Mouse (Mus musculus) fibroblast of lung, adult 2 months (primary cell): ENCODE results near the gene C1qbp.
A peak's percentile ranks its signal among the peaks of the same experiment; 100 is the strongest.

Source experiments
- DNase-seq: peaks from one replicate; pipeline ENCODE4 v3.0.0-alpha.2; 2011; ENCODE audit warnings: low read depth

The C1qbp gene

DNA sequence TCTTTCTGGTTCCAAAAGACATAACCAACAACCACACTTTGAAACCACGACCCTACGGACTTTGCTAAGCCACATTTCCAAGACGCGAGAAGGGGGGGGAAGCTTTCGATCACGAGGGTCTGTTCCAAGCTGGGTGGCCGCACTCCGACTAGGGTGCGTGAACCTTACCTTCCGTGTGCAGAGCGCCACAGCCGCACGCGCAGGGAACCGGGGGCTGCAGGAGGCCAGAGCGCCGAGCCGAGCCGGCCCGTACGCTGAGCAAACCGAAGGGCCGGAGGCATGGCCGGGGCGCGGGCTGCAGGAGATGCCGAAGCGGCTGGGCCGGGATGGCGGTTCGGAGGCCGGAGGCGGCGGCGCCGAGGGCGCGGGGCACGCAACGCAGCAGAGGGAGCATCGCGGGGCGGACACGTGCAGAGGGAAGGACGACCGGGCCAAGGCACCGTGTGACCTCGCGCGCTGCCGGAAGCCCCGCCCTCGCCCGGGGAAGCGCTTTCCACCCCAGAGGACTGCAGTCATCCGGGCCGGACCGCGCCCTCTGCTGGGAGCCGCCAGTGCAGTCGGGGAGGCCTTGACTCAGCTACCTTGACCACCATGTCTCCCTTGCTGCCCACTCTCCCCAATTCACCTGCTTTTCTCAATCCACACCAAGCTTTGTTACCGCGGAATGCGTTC, at the start of gene C1qbp:
TSS of gene C1qbp (minus strand) at position 470 of the 672 bp plus-strand sequence.
- DNase-seq: peak; percentile 63

- no peak for DNase-seq
Measured at GRCm38 (mm10) chr11:71032070-71032469, 49.2 kb upstream of the C1qbp start.

DNA sequence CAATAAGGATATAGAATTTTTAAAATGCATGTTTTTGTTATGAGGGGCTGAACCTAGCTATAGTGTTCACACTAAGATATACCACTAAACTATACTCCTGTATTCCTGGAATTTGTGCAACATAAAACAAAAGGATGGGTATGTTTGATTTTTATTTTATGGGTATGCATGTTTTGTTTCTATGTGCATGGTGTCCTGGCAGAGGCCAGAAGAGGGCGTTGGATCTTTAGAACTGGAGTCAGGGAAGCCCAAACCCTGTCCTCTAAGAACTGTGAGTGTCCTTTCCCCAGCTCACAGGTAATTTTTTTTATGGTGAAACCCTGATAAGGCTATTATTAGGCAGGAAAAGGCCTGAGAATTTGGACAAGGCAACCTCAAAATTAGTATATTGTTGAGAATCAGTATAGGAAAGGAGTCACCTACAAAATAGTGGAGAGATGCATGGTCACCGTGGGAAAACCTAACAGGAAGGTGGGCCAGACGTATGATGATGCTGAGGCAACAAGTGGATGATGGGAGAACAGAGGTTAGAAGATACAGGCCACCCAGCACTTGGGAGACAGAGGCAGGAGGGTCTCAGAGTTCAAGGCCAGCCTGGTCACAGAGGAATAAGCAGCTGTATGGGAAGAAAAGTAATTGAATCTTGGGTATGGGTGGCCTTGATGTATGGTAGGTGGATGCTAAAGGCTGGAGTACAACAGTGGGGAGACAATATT, 46.7 kb upstream of the C1qbp start:
- no peak for DNase-seq

DNA sequence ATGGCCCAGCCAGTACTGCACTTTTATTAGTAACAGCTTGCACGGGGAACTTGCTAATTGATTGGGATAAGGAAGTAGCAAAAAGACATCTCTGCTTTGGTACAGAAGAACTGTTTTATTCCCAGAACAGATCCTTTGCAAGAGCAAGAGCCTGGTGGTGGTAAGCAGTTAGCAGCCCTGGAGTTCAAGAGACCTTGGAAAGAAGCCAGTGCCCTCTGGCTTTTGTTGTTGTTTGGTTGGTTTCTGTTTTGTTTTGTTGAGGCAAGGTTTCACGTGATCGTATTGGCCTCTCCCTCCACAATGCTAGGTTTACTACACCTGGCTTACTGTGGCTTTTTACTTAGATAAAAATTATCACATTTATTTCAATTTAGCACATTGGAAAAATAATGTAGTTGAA, 45.5 kb upstream of the C1qbp start:
- DNase-seq: no peak

DNA sequence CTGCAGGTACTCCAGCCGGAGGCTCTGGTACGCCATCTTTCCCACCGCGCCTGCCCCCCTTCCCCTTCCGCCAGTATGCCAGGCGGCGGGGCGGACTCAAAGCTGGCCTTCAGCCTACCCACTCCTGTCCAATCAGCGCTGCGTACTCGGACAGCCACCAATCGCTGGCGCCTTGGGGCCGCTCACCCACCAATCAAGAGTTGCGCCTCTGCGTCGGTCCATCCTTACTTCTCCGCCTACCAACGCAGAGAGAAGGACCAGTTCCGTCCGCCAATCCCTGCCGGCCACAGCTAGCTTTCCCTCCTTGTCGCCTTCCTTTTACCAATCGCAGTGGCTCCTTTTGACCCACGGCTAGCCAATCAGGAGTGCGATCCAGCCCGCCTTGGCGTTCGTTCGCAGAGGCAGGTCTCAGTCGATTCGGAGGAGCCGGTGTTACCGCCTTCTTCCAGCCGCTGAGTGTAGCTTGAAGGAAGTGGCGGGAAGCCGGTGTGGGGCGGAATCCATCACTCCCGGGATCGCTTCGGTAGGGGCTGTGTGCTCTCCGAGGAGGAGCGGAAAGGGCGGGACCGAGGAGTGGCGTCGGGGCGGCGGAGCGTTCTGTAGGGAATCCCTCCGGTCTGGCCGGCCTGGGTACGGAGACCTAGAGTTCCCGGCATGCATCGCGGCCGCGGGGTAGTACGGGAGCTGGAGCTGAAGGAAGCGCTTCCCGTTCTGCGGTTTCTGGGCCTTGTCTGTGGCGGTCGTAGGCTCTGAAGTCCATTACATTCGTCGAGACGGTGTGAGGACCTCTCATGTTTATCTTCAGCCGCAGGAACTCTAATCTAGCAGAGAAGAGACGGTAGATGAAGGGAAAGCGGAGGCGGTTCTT, 36.6 kb upstream of the C1qbp start, which contains the start of the genes Mis12 and Derl2:
TSS of gene Mis12 (plus strand) at position 411 of the 868 bp plus-strand sequence.
TSS of gene Derl2 (minus strand) at position 641 of the 868 bp plus-strand sequence.
- peak; percentile 100 for DNase-seq

- DNase-seq: no peak
Measured at GRCm38 (mm10) chr11:71018416-71019200, 35.8 kb upstream of the C1qbp start.

DNA sequence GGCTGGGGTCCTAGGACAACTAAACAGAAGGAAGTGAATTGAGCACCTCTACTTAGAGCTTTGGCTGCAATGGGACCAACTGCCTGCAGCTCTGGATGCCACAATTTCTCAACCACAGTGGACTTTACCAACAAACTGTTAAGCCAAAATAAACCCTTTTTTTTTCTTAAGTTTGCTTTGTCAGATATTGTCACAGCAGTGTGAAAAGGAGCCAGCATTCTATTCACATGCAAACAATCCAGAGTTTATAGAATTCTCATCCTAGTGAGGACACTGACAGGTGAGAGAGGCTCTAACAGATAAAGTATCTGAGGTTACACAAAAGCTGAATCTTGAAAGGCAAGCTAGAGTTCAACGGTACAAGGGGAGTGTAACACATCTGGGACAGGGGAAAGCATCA, 34.2 kb upstream of the C1qbp start:
- no peak for DNase-seq

- DNase-seq: no peak
Measured at GRCm38 (mm10) chr11:71012743-71013142, 29.9 kb upstream of the C1qbp start.

DNA sequence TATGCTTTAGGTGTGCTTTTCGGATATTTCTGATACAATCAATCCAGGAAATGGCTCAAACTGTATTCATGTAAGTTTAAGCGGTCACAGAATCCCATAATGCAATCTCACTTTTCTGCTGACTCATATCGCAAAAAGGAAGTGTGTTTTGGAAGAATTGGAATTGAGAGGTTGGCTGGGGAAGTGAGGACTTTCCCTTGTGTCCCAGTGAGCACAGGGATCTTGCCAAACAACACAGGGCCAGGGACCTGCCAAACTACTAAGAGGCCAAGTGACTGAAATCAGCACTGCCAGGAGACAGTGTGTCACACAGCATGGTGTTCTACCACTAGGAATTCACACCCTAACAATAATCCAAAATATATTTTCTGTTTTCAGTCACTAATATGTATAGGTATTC, 25.5 kb upstream of the C1qbp start:
- no peak for DNase-seq

DNA sequence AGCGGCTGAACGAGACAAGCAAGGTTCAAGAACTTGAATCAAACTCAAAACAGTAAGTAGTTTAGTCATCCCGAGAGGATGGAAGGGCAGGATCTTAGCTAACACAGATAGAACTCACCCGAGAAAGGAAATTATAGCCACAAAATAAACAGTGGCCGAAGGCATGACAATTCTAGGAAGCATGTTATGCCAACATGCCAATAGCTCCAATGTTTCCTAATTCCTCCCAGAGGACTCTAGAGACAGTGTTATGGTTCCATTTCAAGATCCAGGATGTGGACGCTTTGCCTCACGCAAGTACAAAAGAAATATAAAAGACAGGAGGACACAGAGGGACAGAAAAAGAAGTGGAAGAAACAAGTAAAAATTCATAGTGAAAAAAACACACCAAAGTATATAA, 25.0 kb upstream of the C1qbp start:
- no peak for DNase-seq

DNA sequence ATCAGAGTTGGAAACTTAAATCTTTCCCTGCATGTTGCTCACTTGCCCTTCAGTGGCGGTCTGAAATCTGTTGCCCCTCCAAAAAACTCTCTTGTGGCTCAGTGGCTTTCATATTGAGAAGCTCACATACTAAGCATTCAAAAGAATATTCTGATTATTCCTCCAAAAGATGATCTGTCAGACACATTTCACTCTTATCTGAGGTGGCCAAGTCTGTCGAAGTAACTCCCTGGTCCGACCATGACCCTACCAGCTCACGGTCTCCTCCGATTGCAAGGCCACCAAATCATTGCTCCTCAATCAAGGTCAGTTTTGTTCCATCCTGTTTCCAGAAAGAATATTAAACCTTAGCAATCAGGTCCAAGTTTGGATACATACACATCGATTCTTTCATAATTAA, 24.2 kb upstream of the C1qbp start:
- no peak for DNase-seq

DNA sequence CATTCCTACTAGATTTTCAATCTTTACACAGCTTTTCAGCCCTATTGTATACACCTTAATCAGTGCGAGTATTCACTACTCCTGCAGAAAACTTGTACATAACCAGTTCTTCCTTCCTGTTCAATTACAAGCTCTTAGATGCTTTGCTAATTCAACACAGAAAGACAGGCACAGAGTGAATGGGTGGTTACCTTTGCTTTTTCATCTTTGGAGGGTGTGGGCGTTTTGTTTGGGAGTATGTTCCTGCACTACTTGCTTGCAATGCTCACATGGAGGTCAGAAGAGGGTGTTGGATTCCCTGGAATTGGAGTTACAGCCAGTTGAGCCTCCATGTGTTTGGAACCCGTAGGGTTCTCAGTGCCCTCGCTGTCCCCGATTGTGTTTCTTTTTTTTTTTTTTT, 22.2 kb upstream of the C1qbp start:
- DNase-seq: no peak

DNA sequence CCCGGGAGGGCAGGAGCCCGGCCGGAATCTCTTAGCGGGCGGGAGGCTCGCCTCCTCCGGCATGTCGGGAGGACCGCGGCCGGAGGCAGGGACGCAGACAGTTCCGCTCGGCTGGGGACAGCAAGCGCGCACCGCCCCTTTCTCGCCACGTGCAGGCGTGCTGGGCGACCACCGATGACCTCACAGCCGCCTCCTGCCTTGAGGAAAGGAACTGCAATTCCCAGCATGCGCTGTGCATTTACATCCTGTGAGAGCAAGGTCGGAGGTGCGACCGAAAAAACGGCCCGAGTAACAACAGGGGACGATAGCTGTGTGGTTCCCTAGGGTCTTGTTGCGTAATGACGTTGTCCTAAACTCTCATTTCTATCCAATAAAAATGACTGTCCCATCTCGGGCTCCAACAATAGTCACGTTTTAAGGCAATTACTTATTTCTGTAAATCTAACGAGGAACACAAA, 21.5 kb upstream of the C1qbp start, which contains the start of gene Dhx33:
TSS of gene Dhx33 (minus strand) at position 122 of the 458 bp plus-strand sequence.
- DNase-seq: peak; percentile 99

DNA sequence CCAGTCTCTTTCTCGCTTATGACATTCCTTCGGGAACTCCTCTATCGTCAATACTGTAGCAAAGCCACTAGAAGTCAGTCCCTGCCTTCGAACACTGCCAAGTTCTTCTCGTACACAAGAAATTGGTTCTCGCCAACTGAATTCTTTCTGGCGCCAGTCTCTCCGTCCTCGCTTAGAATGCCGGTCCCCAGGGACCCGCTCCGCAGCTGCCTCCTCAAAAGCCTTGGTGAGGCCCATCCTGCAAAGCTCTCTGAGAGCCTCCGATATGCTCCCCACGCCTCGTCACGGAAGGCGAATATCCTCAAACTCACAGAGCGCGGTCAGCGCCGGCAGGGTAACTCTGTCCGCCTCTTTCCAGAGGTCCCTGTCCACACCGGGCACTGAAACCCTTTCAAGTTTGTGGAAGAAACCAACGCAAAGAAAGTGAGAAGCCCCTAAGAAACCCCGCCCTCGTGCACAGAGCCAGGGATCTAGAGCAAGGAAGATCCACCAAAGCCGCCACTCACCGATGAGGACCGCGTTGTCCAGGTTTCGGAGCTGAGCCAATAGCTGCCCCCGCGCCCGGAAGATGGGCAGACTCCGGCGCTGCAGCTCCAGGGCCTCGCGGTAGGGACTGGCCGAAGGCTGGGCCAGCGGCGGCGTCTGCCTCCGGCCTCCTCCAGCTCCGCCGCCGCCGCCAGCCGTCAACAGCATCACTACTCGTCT, 20.9 kb upstream of the C1qbp start:
- DNase-seq: no peak

DNA sequence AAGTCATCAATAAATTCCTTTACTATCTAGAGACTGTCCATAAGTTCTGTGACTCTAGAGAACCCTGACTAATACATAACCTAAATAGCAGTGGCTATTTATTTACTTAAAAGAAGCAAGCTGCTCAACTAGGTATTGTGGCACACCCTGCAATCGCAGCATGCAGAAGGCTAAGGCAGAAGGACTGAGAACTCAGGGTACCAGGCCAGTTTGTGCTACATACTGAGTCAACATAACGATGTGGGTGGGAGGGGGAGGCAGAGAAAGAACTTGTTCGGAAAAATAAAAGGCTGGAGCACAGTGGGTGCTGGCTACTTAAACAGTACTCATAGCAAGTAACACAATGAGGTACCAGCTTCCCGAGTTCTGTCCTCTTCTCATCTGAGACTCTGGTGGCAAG, 18.3 kb upstream of the C1qbp start:
- DNase-seq: no peak

- DNase-seq: no peak
Measured at GRCm38 (mm10) chr11:70982030-70982429, 796 bp downstream of the C1qbp start.

DNA sequence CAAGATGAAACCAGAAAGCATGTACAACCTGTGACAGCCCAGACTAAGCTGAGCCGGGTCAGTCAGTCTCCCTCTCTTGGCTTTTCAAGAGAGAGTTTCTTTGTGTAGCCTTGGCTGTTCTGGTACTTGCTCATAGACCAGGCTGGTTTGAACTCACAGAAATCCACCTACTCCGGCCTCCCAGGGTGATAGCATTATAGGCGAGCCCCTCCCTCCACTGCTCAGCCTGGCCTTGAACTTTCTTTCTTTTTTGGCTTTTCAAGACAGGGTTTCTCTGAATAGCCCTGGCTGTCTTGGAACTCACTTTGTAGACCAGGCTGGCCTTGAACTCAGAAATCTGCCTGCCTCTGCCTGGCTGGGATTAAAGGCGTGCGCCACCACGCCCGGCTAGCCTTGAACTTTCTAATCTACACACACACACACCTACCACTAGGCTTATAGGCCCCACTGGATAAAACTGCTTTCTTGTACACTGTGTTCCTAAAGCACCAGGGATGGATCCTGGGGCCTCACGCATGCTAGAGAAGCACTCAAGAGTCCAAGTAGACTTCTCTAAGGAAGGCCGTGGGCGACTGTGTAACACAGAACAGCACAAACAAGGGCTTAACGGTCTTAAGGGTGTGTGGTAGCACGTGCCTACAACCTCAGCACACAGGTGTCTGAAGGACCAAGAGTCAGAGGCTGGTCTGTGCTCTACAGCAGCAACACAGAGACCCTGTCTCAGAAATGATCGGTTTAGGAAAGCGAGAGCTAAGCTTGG, 1.9 kb downstream of the C1qbp start:
- no peak for DNase-seq

- DNase-seq: no peak
Measured at GRCm38 (mm10) chr11:70980232-70980631, 2.6 kb downstream of the C1qbp start.

- DNase-seq: no peak
Measured at GRCm38 (mm10) chr11:70977293-70977692, 5.5 kb downstream of the C1qbp start.

GRCm38 (mm10) chr11:70975193-70975592, 7.6 kb downstream of the C1qbp start:
- no peak for DNase-seq
